Mouse (Mus musculus) frontal cortex, adult (tissue): ENCODE data around the gene Brd4.

Experiments used
- ATAC-seq: cut with Nextera tagmentation; 2 replicates; pipeline ENCODE4 v1.9.2; 2017; ENCODE audit warnings: mild to moderate bottlenecking, moderate library complexity, mixed read lengths; ENCODE audit not compliant: low TSS enrichment

Gene Brd4

DNA sequence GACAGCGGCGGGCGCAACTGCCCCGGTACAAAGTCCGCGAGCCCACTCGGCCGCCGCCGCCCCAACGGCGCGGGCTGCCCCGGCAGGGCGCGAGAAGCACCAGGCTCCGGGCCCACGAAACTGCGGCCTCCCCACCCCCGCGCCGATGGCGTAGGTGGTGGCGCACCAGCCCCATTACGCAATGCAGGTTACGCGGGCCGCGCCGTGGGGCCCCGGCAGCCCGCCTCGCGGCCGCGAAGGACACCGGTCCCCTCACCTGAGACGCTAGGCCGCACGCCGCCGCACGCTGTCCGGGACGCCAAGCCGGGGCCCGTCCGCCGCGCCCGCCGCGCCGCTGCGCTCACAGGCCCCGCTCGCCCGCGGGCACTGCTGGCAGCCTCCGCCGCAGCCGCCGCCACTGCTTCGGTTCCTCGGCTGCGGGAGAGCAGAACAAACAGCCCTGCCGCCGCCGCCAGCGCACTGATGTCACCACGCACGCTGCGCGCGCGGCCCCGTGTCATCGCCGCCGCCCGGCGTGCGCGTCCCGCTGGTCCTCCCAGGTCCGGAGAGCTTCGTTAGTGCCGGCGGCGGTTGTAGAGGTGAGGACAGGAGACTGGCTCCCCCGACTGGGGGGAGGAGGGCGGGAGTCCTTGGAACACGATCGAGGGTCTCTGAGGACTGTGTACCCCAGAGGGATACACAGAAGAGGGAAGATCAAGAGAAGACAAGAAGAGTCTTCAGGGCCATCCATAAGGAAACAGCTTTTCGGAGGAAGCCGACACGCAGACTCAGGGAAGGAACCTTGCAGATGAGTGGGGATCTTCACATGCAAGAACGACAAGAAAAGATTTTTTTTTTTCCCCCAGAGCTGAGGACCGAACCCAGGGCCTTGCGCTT, at the start of gene Brd4:
Gene Brd4, minus strand, starts transcription at position 461 of the 876 bp plus-strand sequence.
- ATAC-seq: peak; percentile 97

- no peak for ATAC-seq
Observed at GRCm38 (mm10) chr17:32333675-32334303, 49.3 kb upstream of the Brd4 start.

DNA sequence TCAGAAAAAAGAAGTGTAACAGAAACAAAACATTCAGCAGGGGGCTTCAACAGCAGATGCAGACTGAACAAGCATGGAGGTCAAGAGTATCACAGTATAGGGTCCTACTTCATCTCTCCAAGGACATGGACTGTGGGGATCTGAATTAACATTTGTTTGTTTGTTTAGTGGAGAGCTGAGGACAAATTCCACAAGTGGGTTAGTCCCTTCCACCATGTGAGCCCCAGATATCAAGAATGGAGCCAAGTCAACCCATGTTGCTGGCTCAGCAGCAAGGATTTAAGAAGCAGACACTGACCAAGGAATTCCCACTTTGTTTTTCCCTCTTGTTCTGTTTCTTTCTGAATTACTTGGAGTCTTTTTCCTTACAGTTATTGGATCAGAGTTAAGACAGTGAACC, 43.0 kb upstream of the Brd4 start:
- ATAC-seq: no peak

- ATAC-seq: no peak
Observed at GRCm38 (mm10) chr17:32322809-32323208, 38.3 kb upstream of the Brd4 start.

- no peak for ATAC-seq
Observed at GRCm38 (mm10) chr17:32321836-32322235, 37.3 kb upstream of the Brd4 start.

DNA sequence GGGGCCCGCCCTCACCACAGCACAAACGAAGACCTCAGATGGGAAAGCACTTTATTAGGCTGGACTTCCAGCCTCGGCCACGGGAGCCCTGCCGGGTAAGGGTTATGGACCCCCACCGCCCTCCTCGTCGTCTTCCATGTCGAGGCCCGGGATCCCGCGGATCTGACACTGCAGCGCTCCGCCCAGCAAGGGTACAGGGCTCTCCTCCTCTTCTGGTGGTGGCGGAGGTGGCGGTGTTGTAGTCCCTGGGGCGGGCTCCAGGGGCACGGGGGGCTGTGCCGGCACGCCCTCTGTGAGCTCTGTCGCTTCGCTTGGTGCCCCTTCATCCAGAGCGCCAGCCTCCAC, 36.8 kb upstream of the Brd4 start:
- no peak; the same call in 1 of the 2 replicates for ATAC-seq

DNA sequence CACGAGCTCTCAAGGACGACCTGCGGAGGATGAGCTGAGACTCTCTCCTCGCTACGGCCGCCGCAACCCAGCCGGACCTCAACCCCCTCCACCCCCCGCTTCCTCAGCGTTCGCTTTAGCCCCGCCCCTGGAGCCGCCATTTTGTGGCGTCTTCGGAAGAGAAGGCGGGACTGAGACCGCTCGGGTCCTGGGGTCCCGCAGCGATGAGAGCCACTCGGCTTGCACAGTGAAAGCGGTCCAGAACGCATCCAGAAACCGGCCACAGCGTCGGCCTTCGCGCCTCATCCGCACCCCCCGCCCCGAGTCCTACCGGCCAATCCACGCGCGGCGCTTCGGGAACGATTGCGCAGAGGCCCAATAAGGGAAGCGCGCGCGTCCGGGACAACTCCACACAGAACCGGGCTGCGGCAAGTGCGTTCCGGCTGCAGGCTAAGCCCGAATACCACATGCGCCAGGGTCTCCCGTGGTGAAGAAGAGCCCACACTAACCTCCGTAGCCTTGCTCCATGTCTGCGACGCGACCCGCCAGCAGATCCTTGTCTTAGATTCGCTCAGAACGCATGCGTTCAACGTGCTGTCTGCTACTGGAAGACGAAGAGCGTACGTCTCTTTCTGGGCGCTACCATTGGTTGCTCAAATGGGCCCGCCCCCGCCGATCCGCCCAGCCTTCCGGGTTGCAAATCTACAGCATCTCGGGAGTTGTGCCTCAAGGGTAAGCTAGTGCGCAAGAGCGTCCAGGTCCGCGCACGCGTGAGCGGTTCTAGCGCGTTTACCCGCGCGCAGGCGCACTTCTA, 36.3 kb upstream of the Brd4 start, which contains the start of gene Akap8:
Gene Akap8, minus strand, starts transcription at position 642 of the 793 bp plus-strand sequence.
- ATAC-seq: peak; percentile 95

DNA sequence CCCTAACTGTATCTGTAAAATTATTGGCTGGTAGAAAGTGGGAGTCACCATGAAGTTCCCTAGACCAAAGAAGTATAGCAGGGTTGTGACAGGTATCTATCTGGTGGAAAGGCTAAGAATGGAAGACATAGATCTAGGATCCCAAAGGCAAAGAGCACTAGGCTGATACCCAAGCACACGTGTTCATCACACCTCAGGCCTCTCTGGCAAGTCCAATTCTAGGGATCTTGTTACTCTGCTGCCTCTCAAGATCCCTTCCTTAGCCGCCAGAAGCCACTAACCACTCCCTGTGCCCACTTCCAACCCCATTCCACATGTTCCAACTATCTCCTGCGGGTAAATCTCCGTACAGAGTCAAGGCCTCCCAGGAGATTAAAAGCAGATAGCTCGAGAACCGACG, 35.4 kb upstream of the Brd4 start:
- no peak for ATAC-seq

DNA sequence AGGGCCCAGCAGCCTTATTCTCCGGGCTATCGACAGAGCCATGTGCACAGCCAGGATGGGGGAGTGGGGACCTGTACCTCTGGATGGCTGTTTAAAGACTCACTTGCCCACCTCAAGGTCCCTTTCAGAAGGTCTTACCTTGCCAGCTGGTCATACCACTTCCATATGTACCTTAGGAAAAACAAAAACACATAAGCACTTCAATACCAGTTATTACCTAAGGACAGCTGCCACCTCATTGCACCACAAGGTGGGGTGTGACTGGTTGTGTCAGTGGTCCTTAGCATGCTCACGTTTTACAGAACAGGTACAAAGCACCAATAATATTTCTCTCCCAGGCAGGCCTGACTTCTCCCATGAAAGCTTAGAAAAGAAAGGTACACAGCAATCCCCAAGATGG, 33.2 kb upstream of the Brd4 start:
- no peak for ATAC-seq

DNA sequence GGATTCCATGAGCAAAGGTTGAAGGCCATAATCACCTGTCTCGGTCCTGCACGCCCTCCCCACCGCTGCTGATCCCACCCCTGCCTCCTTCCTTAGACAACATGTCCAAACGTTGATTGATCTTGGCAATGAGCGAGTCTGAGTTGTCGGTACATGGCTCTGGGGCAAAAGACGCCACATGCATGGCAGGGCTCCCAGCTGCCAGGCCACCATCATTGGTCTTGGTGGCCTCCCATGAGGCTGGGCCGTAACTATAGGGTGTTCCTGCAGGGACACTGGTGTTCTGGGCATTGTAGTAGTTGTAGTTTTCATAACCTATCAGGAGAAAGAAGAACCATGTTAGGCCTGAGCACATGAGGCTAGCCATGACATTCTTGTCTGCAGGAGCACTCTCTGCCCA, 32.5 kb upstream of the Brd4 start:
- no peak for ATAC-seq

DNA sequence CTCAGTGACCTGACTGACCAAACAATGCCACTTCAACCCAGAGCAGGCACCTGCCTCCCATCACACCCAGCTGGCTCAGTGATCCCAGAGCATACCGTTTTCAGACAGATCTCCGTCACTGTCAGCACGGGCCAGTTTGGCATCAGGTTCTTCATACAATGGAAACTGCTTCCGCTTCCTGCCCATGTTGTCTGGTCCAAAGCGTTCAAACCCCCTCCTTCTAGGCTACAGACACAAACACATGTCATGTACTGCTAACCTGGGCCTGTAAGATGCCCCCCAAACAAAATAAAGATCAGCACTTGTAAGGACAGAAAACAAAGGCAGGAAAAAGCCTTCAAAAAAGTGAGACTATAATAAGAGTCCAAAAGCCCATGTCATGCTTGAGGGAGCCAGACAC, 31.0 kb upstream of the Brd4 start:
- no peak for ATAC-seq

DNA sequence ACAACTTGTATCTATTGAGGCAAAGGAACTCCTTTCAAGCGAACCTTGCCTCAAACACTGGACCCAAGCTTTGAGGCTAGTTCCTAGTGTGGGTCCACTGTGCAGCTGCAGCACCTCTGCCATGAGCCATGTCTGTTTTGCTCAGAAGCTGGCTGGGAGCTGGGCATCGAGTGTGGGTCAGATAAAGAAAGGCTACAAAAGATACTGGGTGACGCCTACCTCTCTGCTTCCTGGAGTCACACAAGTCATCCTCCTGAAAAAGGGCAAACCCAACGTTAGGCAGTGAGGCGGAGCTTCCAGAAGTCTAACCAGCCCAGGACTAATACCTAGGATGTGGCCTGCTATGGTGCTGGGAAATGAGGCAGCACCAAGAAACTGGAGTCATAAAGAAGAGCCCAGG, 29.4 kb upstream of the Brd4 start:
- no peak for ATAC-seq

DNA sequence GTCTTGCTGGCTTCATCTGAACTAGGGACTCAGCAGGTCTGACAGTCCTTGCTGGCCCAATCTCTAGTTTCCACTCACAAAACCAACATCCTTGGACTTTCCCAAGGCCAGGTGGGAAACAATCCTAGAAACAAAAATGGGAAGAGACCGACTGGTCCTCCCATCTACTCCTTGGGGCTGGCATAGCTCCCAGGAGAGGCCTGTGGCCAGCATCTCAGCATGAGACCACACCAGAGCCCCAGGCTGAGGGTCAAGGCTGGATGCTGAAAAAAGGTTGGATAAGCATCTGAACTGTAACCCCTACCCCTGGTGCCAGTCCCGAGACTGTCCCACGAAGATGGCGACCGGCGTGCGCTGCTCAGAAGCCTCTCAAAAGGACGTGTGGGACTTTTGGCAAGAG, 28.3 kb upstream of the Brd4 start:
- no peak for ATAC-seq

- no peak for ATAC-seq
Observed at GRCm38 (mm10) chr17:32307963-32308362, 23.4 kb upstream of the Brd4 start.

DNA sequence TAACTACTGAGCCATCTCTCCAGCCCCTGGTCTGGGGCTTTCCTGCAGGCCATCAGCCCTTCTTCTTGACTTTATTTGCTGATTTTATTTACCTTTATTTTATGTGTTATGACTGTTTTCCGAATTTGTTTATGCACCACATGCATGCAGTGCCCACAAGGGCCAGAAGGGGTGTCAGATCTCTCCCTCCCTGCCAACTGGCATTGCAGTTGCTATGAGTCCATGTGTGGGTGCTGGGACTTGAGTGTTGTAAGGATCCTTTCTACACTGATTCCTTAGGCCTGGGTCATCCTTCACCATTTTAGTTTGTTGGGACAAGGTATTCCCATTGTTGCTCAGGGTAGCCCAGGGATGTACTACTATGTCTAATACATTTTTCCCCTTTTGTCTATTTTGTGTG, 13.6 kb upstream of the Brd4 start:
- no peak for ATAC-seq

- no peak for ATAC-seq
Observed at GRCm38 (mm10) chr17:32295901-32296300, 11.4 kb upstream of the Brd4 start.

DNA sequence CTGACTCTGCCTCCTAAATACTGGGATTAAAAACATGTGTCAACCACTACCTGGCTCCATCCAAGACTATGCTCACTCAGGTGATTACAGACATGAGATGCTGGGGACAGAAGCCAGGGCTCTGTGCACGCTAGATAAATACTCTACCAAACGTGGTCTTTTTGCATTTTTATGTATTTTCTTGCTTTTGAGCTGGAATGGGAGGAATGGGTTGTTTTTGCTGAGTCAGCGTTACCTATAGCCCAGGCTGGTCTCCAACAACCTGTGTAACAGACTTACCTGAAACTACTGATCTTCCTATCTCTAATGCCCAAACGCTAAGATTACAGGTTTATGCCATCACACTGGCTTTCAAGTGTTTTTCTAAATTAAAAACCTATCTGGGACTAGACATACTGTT, 10.6 kb upstream of the Brd4 start:
- ATAC-seq: no peak

GRCm38 (mm10) chr17:32285138-32285670, 682 bp upstream of the Brd4 start:
- ATAC-seq: no peak

GRCm38 (mm10) chr17:32283771-32284221, 726 bp downstream of the Brd4 start:
- peak; percentile 36 for ATAC-seq

- ATAC-seq: no peak
Observed at GRCm38 (mm10) chr17:32283341-32283740, 1.2 kb downstream of the Brd4 start.

GRCm38 (mm10) chr17:32281611-32282310, 2.8 kb downstream of the Brd4 start:
- no peak for ATAC-seq

DNA sequence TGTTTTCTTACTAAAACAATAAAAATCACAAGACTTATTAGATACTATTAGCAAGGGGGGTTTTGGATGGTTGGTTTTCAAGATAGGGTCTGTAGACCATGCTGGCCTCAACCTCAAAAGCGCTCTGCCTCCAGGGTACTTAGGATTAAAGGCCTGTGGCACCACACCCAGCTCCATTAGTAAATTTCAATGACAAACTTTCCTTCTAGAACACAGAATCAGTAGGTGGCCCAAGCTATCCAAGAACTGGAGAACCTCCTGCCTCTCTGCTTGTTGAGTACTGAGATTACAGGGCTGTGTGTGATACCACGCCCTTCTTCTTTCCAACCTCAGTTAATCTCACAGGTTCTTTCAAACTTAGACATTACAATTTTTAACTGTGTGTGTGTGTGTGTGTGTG, 3.4 kb downstream of the Brd4 start:
- ATAC-seq: no peak
